Mouse (Mus musculus) lung, embryonic 16.5 days (tissue): ENCODE results near the gene Avil. TPM values are rescaled to one million over a fixed set of nuclear protein-coding genes. Genes with fewer than 3 reads are reported as not detected.

Experiments used
- ATAC-seq: fragments of 200-750 bp; cut with Nextera tagmentation; 2 replicates; pipeline ENCODE4 v1.8.0; 2017; ENCODE audit warnings: low read depth, mild to moderate bottlenecking, moderate library complexity
- H3K27ac ChIP-seq: fragments of 300-500 bp; sonication (generic); 2 replicates; pipeline ENCODE4 v1.5.1; 2014; ENCODE audit warnings: mild to moderate bottlenecking, control low read depth, low read length
- H3K27me3 ChIP-seq: fragments of 300-500 bp; sonication (generic); 2 replicates; pipeline ENCODE4 v1.6.1; 2014; ENCODE audit warnings: low read depth, low read length, mixed read lengths; ENCODE audit not compliant: control insufficient read depth, insufficient read depth
- H3K36me3 ChIP-seq: fragments of 300-500 bp; sonication (generic); 2 replicates; pipeline ENCODE4 v1.6.1; 2014; ENCODE audit warnings: low read length; ENCODE audit not compliant: control insufficient read depth, insufficient read depth
- H3K4me1 ChIP-seq: fragments of 300-500 bp; sonication (generic); replicated peaks from 2 replicates; pipeline ENCODE4 v1.6.1; 2014; ENCODE audit warnings: low read length, mixed read lengths; ENCODE audit not compliant: control insufficient read depth, insufficient read depth
- H3K4me2 ChIP-seq: fragments of 300-500 bp; sonication (generic); 2 replicates; pipeline ENCODE4 v1.6.1; 2014; ENCODE audit warnings: low read depth, low read length, control low read depth
- H3K4me3 ChIP-seq: fragments of 300-500 bp; sonication (generic); 2 replicates; pipeline ENCODE4 v1.5.1; 2014; ENCODE audit warnings: mild to moderate bottlenecking, low read length, control low read depth
- H3K9ac ChIP-seq: fragments of 300-500 bp; sonication (generic); 2 replicates; pipeline ENCODE4 v1.6.1; 2014; ENCODE audit warnings: low read length, control low read depth
- H3K9me3 ChIP-seq: fragments of 300-500 bp; sonication (generic); 2 replicates; pipeline ENCODE4 v1.6.1; 2016; ENCODE audit warnings: low read length; ENCODE audit not compliant: control insufficient read depth
- WGBS: fragments of 180-500 bp; shearing (Covaris S2); extraction: QIAGEN DNeasy Blood & Tissue Kit; methylation state at CpG from one replicate; pipeline ENCODE4 v1.1.7; 2014; 5-methylcytosine and 5-hydroxymethylcytosine counted together
- polyA plus RNA-seq: library from polyadenylated mRNA; unstranded; fragments of >200 nt; fragmentation: Nextera tagmentation; extraction: Ambion mirVana; gene quantifications from 2 replicates; pipeline ENCODE4 v1.2.1, GENCODE M21; 2015

The Avil gene
- polyA plus RNA-seq, 1 experiment from 2014 or later, result 0.20 TPM

- WGBS, result 22% methylated on average over 4 of the region's 4 CpGs
- no peaks in the 10 kb centered on the region; the same call in 1 of the 2 replicates for H3K36me3 ChIP-seq
- no peaks in the 10 kb centered on the region for H3K27me3 ChIP-seq
- H3K4me3 ChIP-seq, result peak overlapping the region; percentile 12; the same call in 1 of the 2 replicates
- peak overlapping the region; percentile 92 for H3K27ac ChIP-seq
- ATAC-seq, result peak; percentile 85
- H3K4me1 ChIP-seq, result peaks cover 85% of the 10 kb centered on the region
- peak overlapping the region; percentile 41 for H3K9ac ChIP-seq
- peak overlapping the region; percentile 45 for H3K4me2 ChIP-seq
- H3K9me3 ChIP-seq, result no peaks in the 10 kb centered on the region
Observed at GRCm38 (mm10) chr10:126986541-126986961, 14.0 kb upstream of the Avil start.

- Histone ChIP-seq H3K9me3 (no peaks in the 10 kb centered on the region), H3K4me3 (peak overlapping the region; percentile 12; the same call in 1 of the 2 replicates), H3K9ac (peak overlapping the region; percentile 17), H3K27me3 (no peaks in the 10 kb centered on the region), H3K36me3 (peaks cover 6% of the 10 kb centered on the region), H3K27ac (peak overlapping the region; percentile 92), H3K4me2 (peak overlapping the region; percentile 45), H3K4me1 (peaks cover 76% of the 10 kb centered on the region)
- ATAC-seq, result no peak
- 47% methylated on average over 8 of the region's 8 CpGs for WGBS
Observed at GRCm38 (mm10) chr10:126987183-126988118, 13.1 kb upstream of the Avil start.

GRCm38 (mm10) chr10:126988513-126989165, 11.9 kb upstream of the Avil start:
- Histone ChIP-seq H3K4me1 (peaks cover 64% of the 10 kb centered on the region), H3K27me3 (no peaks in the 10 kb centered on the region), H3K27ac (peak overlapping the region; percentile 36), H3K4me2 (no peak overlapping the region), H3K4me3 (no peak overlapping the region), H3K36me3 (peaks cover 18% of the 10 kb centered on the region), H3K9ac (peak overlapping the region; percentile 8), H3K9me3 (no peaks in the 10 kb centered on the region)
- WGBS, result 54% methylated on average over 5 of the region's 5 CpGs
- ATAC-seq, result no peak

- H3K27me3 ChIP-seq, result no peaks in the 10 kb centered on the region
- peaks cover 35% of the 10 kb centered on the region for H3K36me3 ChIP-seq
- no peak overlapping the region for H3K9ac ChIP-seq
- H3K9me3 ChIP-seq, result no peaks in the 10 kb centered on the region
- H3K27ac ChIP-seq, result no peak overlapping the region
- H3K4me3 ChIP-seq, result no peak overlapping the region
- peaks cover 47% of the 10 kb centered on the region for H3K4me1 ChIP-seq
- H3K4me2 ChIP-seq, result no peak overlapping the region
- ATAC-seq, result peak; percentile 79
- 54% methylated on average over 7 of the region's 7 CpGs for WGBS
Observed at GRCm38 (mm10) chr10:126990313-126991056, 10.0 kb upstream of the Avil start.

GRCm38 (mm10) chr10:126991676-126992075, 8.8 kb upstream of the Avil start:
- H3K9ac ChIP-seq, result no peak overlapping the region
- H3K27ac ChIP-seq, result no peak overlapping the region
- H3K4me1 ChIP-seq, result peaks cover 35% of the 10 kb centered on the region
- no peak overlapping the region for H3K4me2 ChIP-seq
- no peaks in the 10 kb centered on the region for H3K9me3 ChIP-seq
- H3K27me3 ChIP-seq, result no peaks in the 10 kb centered on the region
- no peak for ATAC-seq
- no peak overlapping the region for H3K4me3 ChIP-seq
- peaks cover 40% of the 10 kb centered on the region for H3K36me3 ChIP-seq
- WGBS, result 77% methylated on average over 3 of the region's 3 CpGs

- peaks cover 55% of the 10 kb centered on the region for H3K36me3 ChIP-seq
- no peak overlapping the region for H3K4me3 ChIP-seq
- no peak overlapping the region for H3K9ac ChIP-seq
- no peak overlapping the region for H3K4me2 ChIP-seq
- 89% methylated on average over 3 of the region's 3 CpGs for whole genome bisulfite sequencing
- ATAC-seq, result no peak
- H3K27ac ChIP-seq, result no peak overlapping the region
- no peaks in the 10 kb centered on the region for H3K9me3 ChIP-seq
- no peaks in the 10 kb centered on the region for H3K27me3 ChIP-seq
- H3K4me1 ChIP-seq, result peaks cover 16% of the 10 kb centered on the region
Observed at GRCm38 (mm10) chr10:126993621-126994020, 6.9 kb upstream of the Avil start.

- Histone ChIP-seq H3K4me3 (no peak overlapping the region), H3K9me3 (no peaks in the 10 kb centered on the region), H3K27ac (no peak overlapping the region), H3K27me3 (no peaks in the 10 kb centered on the region), H3K4me2 (no peak overlapping the region), H3K4me1 (no peaks in the 10 kb centered on the region), H3K36me3 (peaks cover 53% of the 10 kb centered on the region), H3K9ac (no peak overlapping the region)
- ATAC-seq, result no peak; the same call in 1 of the 2 replicates
- WGBS, result 54% methylated on average over 13 of the region's 13 CpGs
Observed at GRCm38 (mm10) chr10:126997340-126998113, 3.0 kb upstream of the Avil start.

- ATAC-seq, result no peak
- no peak overlapping the region for H3K9ac ChIP-seq
Observed at GRCm38 (mm10) chr10:127001297-127001696, 788 bp downstream of the Avil start.

More at GRCm38 (mm10) chr10:127001297-127001696, 788 bp downstream of the Avil start:
- Histone ChIP-seq H3K4me1 (no peaks in the 10 kb centered on the region), H3K4me3 (no peak overlapping the region), H3K9me3 (no peaks in the 10 kb centered on the region), H3K27ac (no peak overlapping the region), H3K36me3 (peaks cover 20% of the 10 kb centered on the region), H3K27me3 (no peaks in the 10 kb centered on the region), H3K4me2 (no peak overlapping the region)
- 72% methylated on average over 9 of the region's 9 CpGs for WGBS
